Mouse (Mus musculus) thymus, adult 2 months (tissue): ENCODE measurements around the gene Tbc1d24. TPM values are rescaled to one million over a fixed set of nuclear protein-coding genes. Genes with fewer than 3 reads are reported as not detected.

ENCODE experiments used
- DNase-seq: peaks from one replicate; pipeline ENCODE4 v3.0.0; 2021
- H3K27ac ChIP-seq: fragments of 200-500 bp; 2 replicates; pipeline ENCODE4 v1.5.1; 2012; ENCODE audit warnings: low read length, control low read depth; ENCODE audit not compliant: control insufficient read depth, insufficient read depth
- H3K27me3 ChIP-seq: fragments of 200-500 bp; 2 replicates; pipeline ENCODE4 v1.6.1; 2012; ENCODE audit warnings: mild to moderate bottlenecking, low read length, moderate library complexity, mixed read lengths; ENCODE audit not compliant: control insufficient read depth, insufficient read depth
- H3K36me3 ChIP-seq: fragments of 200-500 bp; 2 replicates; pipeline ENCODE4 v1.6.1; 2012; ENCODE audit warnings: mild to moderate bottlenecking, low read length, moderate library complexity; ENCODE audit not compliant: control insufficient read depth, insufficient read depth
- H3K4me1 ChIP-seq: fragments of 200-500 bp; replicated peaks from 2 replicates; pipeline ENCODE4 v1.6.1; 2012; ENCODE audit warnings: low read length; ENCODE audit not compliant: control insufficient read depth, insufficient read depth
- H3K4me3 ChIP-seq: fragments of 200-500 bp; 2 replicates; pipeline ENCODE4 v1.5.1; 2012; ENCODE audit warnings: mild to moderate bottlenecking, low read length, control low read depth, moderate library complexity; ENCODE audit not compliant: control insufficient read depth, insufficient read depth
- CTCF ChIP-seq: fragments of 200-500 bp; IDR thresholded peaks from 2 replicates; pipeline ENCODE4 v1.5.1; 2012; ENCODE audit warnings: mild to moderate bottlenecking, control low read depth, low read length, moderate library complexity, borderline replicate concordance; ENCODE audit not compliant: control insufficient read depth, poor library complexity, insufficient read depth; ENCODE audit errors: extremely low read depth
- POLR2A ChIP-seq: fragments of 200-500 bp; IDR thresholded peaks from 2 replicates; pipeline ENCODE4 v1.6.1; 2012; ENCODE audit warnings: mild to moderate bottlenecking, low read length, control low read depth, moderate library complexity; ENCODE audit not compliant: control insufficient read depth, poor library complexity, insufficient read depth; ENCODE audit errors: extremely low read depth
- whole genome bisulfite sequencing: fragments of 180-500 bp; shearing (Covaris S2); methylation state at CpG from one replicate; pipeline ENCODE4 v1.1.7; 2018; 5-methylcytosine and 5-hydroxymethylcytosine counted together
- polyA plus RNA-seq: library from polyadenylated mRNA; depleted of rRNA; stranded (reverse); fragments of >200 nt; gene quantifications from 2 replicates; pipeline ENCODE4 v1.2.3, GENCODE M21; 2012

Gene Tbc1d24
- polyA plus RNA-seq, 1 experiment = 14.5 TPM

- no peak overlapping the region for H3K27ac ChIP-seq
- H3K27me3 ChIP-seq = no peaks in the 10 kb centered on the region
- TF ChIP-seq POLR2A (no peak), CTCF (no peak)
- peaks cover 29% of the 10 kb centered on the region; the same call in 1 of the 2 replicates for H3K36me3 ChIP-seq
- peaks cover 12% of the 10 kb centered on the region for H3K4me1 ChIP-seq
- WGBS = 99% methylated on average over 5 of the region's 5 CpGs
- no peak overlapping the region for H3K4me3 ChIP-seq
- no peak for DNase-seq
Measured at GRCm38 (mm10) chr17:24223513-24223912, 18.2 kb upstream of the Tbc1d24 start.

- H3K36me3 ChIP-seq = peaks cover 21% of the 10 kb centered on the region; the same call in 1 of the 2 replicates
- H3K4me1 ChIP-seq = peaks cover 12% of the 10 kb centered on the region
- TF ChIP-seq POLR2A = no peak
- no peak for TF ChIP-seq CTCF
Measured at GRCm38 (mm10) chr17:24222653-24223052, 17.3 kb upstream of the Tbc1d24 start.

GRCm38 (mm10) chr17:24220435-24221411, 15.4 kb upstream of the Tbc1d24 start, which contains the start of gene Tedc2:
TSS of gene Tedc2 (minus strand) at chr17:24220851.
- H3K27ac ChIP-seq = no peak within 1 kb of the TSS
- peaks cover 11% of the 10 kb centered on the region; the same call in 1 of the 2 replicates for H3K36me3 ChIP-seq
- DNase-seq = peak; percentile 91
- H3K4me3 ChIP-seq = peak within 1 kb of the TSS; percentile 79
- H3K4me1 ChIP-seq = peaks cover 12% of the 10 kb centered on the region
- WGBS = 9% methylated on average over 41 of the region's 41 CpGs
- H3K27me3 ChIP-seq = no peaks in the 10 kb centered on the region
- TF ChIP-seq POLR2A (0 out of 2 replicates have a peak, but pooled peaks have one; percentile 52), CTCF (no peak; the same call in 1 of the 2 replicates)

More at GRCm38 (mm10) chr17:24222653-24223052, 17.3 kb upstream of the Tbc1d24 start:
- 91% methylated on average over 6 of the region's 6 CpGs for WGBS
- Histone ChIP-seq H3K27ac (no peak overlapping the region), H3K27me3 (no peaks in the 10 kb centered on the region), H3K4me3 (no peak overlapping the region)
- no peak for DNase-seq

- TF ChIP-seq POLR2A = no peak
- TF ChIP-seq CTCF = no peak
- 95% methylated on average over 4 of the region's 4 CpGs for WGBS
- no peaks in the 10 kb centered on the region for H3K36me3 ChIP-seq
- peaks cover 15% of the 10 kb centered on the region for H3K4me1 ChIP-seq
- no peak overlapping the region for H3K27ac ChIP-seq
- no peaks in the 10 kb centered on the region; the same call in 1 of the 2 replicates for H3K27me3 ChIP-seq
- no peak overlapping the region for H3K4me3 ChIP-seq
- DNase-seq = no peak
Measured at GRCm38 (mm10) chr17:24216836-24217235, 11.5 kb upstream of the Tbc1d24 start.

GRCm38 (mm10) chr17:24213186-24213585, 7.8 kb upstream of the Tbc1d24 start:
- H3K4me1 ChIP-seq = peaks cover 16% of the 10 kb centered on the region
- H3K4me3 ChIP-seq = no peak overlapping the region
- no peak for TF ChIP-seq POLR2A
- TF ChIP-seq CTCF = no peak
- no peak for DNase-seq
- no peak overlapping the region for H3K27ac ChIP-seq
- peaks cover 9% of the 10 kb centered on the region; the same call in 1 of the 2 replicates for H3K27me3 ChIP-seq
- WGBS = 86% methylated on average over 6 of the region's 6 CpGs
- H3K36me3 ChIP-seq = no peaks in the 10 kb centered on the region

GRCm38 (mm10) chr17:24212441-24213018, 7.2 kb upstream of the Tbc1d24 start:
- 50% methylated on average over 5 of the region's 5 CpGs for WGBS
- TF ChIP-seq CTCF (no peak), POLR2A (no peak)
- H3K4me3 ChIP-seq = peak overlapping the region; percentile 36; the same call in 1 of the 2 replicates
- H3K36me3 ChIP-seq = no peaks in the 10 kb centered on the region
- H3K27me3 ChIP-seq = peaks cover 9% of the 10 kb centered on the region; the same call in 1 of the 2 replicates
- DNase-seq = no peak
- H3K27ac ChIP-seq = no peak overlapping the region
- H3K4me1 ChIP-seq = peaks cover 16% of the 10 kb centered on the region
